Mouse (Mus musculus) lung, adult 18-20 months (tissue): ENCODE data around the gene Hist1h3e.

Experiments used
- DNase-seq, 2 experiments: peaks; one replicate each; pipeline ENCODE4 v3.0.0; 2022; ENCODE audit warnings: mixed read lengths in 2 of 2

Hist1h3e gene

GRCm38 (mm10) chr13:23536076-23536822 lies 25.9 kb downstream of the Hist1h3e start:
- DNase-seq: no peak

- peak; percentile 82 to 88 for DNase-seq
Observed at GRCm38 (mm10) chr13:23535137-23536075, 26.8 kb downstream of the Hist1h3e start, which contains the start of gene Hist1h3g. Gene Hist1h3g (plus strand): TSS chr13:23535422.

GRCm38 (mm10) chr13:23534368-23535131 lies 27.6 kb downstream of the Hist1h3e start:
- DNase-seq: peak in 1 of 2 experiments; percentile 17

GRCm38 (mm10) chr13:23533560-23534367 lies 28.4 kb downstream of the Hist1h3e start, which contains the start of gene Hist1h2af:
Gene Hist1h2af (plus strand): TSS chr13:23533906.
- DNase-seq: peak; percentile 30 to 46

- DNase-seq: no peak
Observed at GRCm38 (mm10) chr13:23532262-23533075, 29.7 kb downstream of the Hist1h3e start.

GRCm38 (mm10) chr13:23530901-23531875 lies 31.0 kb downstream of the Hist1h3e start, which contains the start of gene Hist1h4h:
Gene Hist1h4h (plus strand): TSS chr13:23531050.
- DNase-seq: peak; percentile 97 to 98

- DNase-seq: peak; percentile 58 to 63
Observed at GRCm38 (mm10) chr13:23530181-23530900, 31.8 kb downstream of the Hist1h3e start.

GRCm38 (mm10) chr13:23529480-23530165 lies 32.5 kb downstream of the Hist1h3e start:
- no peak for DNase-seq

GRCm38 (mm10) chr13:23529005-23529404 lies 33.2 kb downstream of the Hist1h3e start:
- DNase-seq: no peak

- peak; percentile 88 to 91 for DNase-seq
Observed at GRCm38 (mm10) chr13:23526312-23526711, 35.9 kb downstream of the Hist1h3e start.

- DNase-seq: no peak
Observed at GRCm38 (mm10) chr13:23525901-23526300, 36.3 kb downstream of the Hist1h3e start.

GRCm38 (mm10) chr13:23524654-23525053 lies 37.5 kb downstream of the Hist1h3e start:
- peak; percentile 52 to 69 for DNase-seq

GRCm38 (mm10) chr13:23523976-23524375 lies 38.2 kb downstream of the Hist1h3e start:
- no peak for DNase-seq

GRCm38 (mm10) chr13:23521703-23522102 lies 40.5 kb downstream of the Hist1h3e start:
- peak; percentile 79 to 81 for DNase-seq

- peak; percentile 78 to 82 for DNase-seq
Observed at GRCm38 (mm10) chr13:23519416-23519815, 42.8 kb downstream of the Hist1h3e start.

- peak; percentile 73 to 77 for DNase-seq
Observed at GRCm38 (mm10) chr13:23518885-23519284, 43.3 kb downstream of the Hist1h3e start.

GRCm38 (mm10) chr13:23518295-23518603 lies 43.9 kb downstream of the Hist1h3e start:
- DNase-seq: no peak

- DNase-seq: peak; percentile 87
Observed at GRCm38 (mm10) chr13:23517603-23518294, 44.4 kb downstream of the Hist1h3e start.
